Mouse (Mus musculus) heart, adult 2 months (tissue): ENCODE results near the gene Exosc1. TPM values are rescaled to one million over a fixed set of nuclear protein-coding genes. Genes with fewer than 3 reads are reported as not detected.

Source experiments
- DNase-seq, 2 experiments: peaks; one replicate each; pipeline ENCODE4 v3.0.0; 2021
- H3K27ac ChIP-seq: fragments of 200-600 bp; 2 replicates; pipeline ENCODE4 v1.8.1; 2022
- H3K27me3 ChIP-seq: fragments of 200-500 bp; 2 replicates; pipeline ENCODE4 v1.6.1; 2012; ENCODE audit warnings: mild to moderate bottlenecking, low read length, inconsistent platforms, mixed read lengths; ENCODE audit not compliant: control insufficient read depth, insufficient read depth
- H3K36me3 ChIP-seq: fragments of 200-500 bp; 2 replicates; pipeline ENCODE4 v1.6.1; 2012; ENCODE audit warnings: low read length, inconsistent platforms; ENCODE audit not compliant: control insufficient read depth, insufficient read depth
- H3K4me1 ChIP-seq: fragments of 200-500 bp; 2 replicates; pipeline ENCODE4 v1.6.1; 2011; ENCODE audit warnings: low read length; ENCODE audit not compliant: control insufficient read depth, insufficient read depth
- H3K4me3 ChIP-seq: fragments of 200-600 bp; 2 replicates; pipeline ENCODE4 v1.8.1; 2022
- H3K79me2 ChIP-seq: fragments of 200-500 bp; replicated peaks from 2 replicates; pipeline ENCODE4 v1.6.1; 2012; ENCODE audit warnings: mild to moderate bottlenecking, inconsistent platforms, low read length, moderate library complexity, mixed read lengths; ENCODE audit not compliant: control insufficient read depth, insufficient read depth
- H3K9ac ChIP-seq: fragments of 200-500 bp; 2 replicates; pipeline ENCODE4 v1.6.1; 2012; ENCODE audit warnings: low read depth, mild to moderate bottlenecking, control low read depth, inconsistent platforms, low read length, mixed read lengths
- CTCF ChIP-seq: fragments of 200-600 bp; IDR thresholded peaks from 2 replicates; pipeline ENCODE4 v1.8.1; 2022; ENCODE audit warnings: antibody characterized with exemption, mild to moderate bottlenecking, moderate library complexity
- EP300 ChIP-seq: fragments of 200-500 bp; IDR thresholded peaks from 2 replicates; pipeline ENCODE4 v1.6.1; 2011; ENCODE audit warnings: low read depth, low read length, control low read depth; ENCODE audit not compliant: insufficient read depth
- POLR2A ChIP-seq: fragments of 200-500 bp; IDR thresholded peaks from 2 replicates; pipeline ENCODE4 v1.6.1; 2011; ENCODE audit warnings: mild to moderate bottlenecking, low read depth, low read length, control low read depth; ENCODE audit not compliant: insufficient read depth
- WGBS: fragments of 180-500 bp; shearing (Covaris S2); methylation state at CpG from one replicate; pipeline ENCODE4 v1.1.7; 2018; 5-methylcytosine and 5-hydroxymethylcytosine counted together
- intact Hi-C: fragments of 180-260 bp; cut with DNase I; formaldehyde crosslinking; loops from one replicate; pipeline ENCODE4 v1.15.1; 2025
- long read RNA-seq: library from polyadenylated mRNA; stranded (forward); transcript quantifications from one replicate; pipeline ENCODE4 v2.0.0, GENCODE M21; 2021
- polyA plus RNA-seq: library from polyadenylated mRNA; depleted of rRNA; stranded (reverse); fragments of >200 nt; gene quantifications from 2 replicates; pipeline ENCODE4 v1.2.3, GENCODE M21; 2012; rRNA removed
- total RNA-seq, 2 experiments: library from RNA; stranded (reverse); gene quantifications; 2 replicates each; pipeline ENCODE4 v1.2.3; 2021

Gene Exosc1
- total RNA-seq: 10 to 100 TPM; 13.2 to 13.9 TPM
- 9.8 and 9.9 TPM in 2 replicates for polyA plus RNA-seq
- long read RNA-seq, transcript Exosc1-201 (8 exons, 1,018 nt): major isoform, 13 of 17 reads
- long read RNA-seq, partial matches to known transcripts: 1 of 17 reads
- long read RNA-seq, other reads (novel, unspliced or antisense): 3 of 17 reads

DNA sequence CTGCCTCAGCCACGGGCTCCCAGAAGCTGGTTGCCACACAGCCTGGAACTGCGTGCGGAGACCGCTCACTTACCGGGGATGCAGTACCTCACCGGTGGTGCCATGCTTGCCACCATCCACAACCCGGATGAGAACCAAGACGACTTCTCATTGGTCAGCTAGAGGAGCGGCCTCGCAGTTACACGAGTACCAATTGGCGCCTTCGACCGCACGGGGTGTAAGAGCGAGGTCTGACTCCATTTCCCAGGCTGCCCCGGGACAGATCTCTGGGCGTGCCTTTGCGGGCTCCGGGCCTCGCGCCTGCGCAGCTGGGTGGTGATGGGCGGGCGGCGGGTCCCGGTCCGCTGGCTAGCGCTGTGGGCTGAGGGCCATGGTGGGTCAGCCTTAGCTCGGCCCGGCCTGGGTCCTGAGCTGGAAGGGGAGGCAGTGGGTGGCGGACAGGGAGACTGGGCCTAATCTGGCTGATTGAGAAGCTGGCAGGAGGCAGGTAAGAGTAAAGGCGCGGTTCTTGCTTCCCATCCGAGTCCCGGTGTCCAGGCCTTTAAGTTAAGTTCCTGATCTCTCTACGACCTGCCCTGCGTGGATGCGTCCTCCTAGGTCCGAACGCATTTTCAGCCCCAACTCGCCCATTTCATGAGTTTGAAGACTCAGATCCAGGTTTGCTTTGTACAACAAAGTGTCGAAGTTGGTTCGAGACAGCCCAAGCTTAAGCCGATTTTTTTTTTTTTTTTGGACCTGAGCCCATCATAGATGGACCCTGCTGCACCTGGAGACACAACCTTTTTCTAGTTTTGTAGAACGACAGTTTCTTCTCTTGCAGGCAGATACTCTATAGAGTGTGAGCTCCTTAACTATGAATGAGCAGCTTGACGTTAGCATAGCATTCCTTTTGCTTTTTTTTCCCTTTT lies at the start of gene Exosc1, which contains the start of gene Zdhhc16:
TSS of gene Exosc1 (minus strand) at position 245 of the 908 bp plus-strand sequence.
TSS of gene Zdhhc16 (plus strand) at position 302 of the 908 bp plus-strand sequence.
- Histone ChIP-seq H3K27me3 (no peaks in the 10 kb centered on the region), H3K4me1 (peaks cover 3% of the 10 kb centered on the region), H3K79me2 (peaks cover 2% of the 10 kb centered on the region; the same call in 1 of the 2 replicates), H3K9ac (peak within 1 kb of the TSS; percentile 89), H3K27ac (peak within 1 kb of the TSS; percentile 86), H3K36me3 (no peaks in the 10 kb centered on the region), H3K4me3 (peak within 1 kb of the TSS; percentile 73)
- WGBS: under 1% methylated on average over 47 of the region's 47 CpGs
- DNase-seq: peak; percentile 99
- TF ChIP-seq POLR2A: peak; percentile 81
- TF ChIP-seq CTCF: 0 out of 2 replicates have a peak, but pooled peaks have one; percentile 14
- TF ChIP-seq EP300: no peak
- intact Hi-C loops: loop anchor here (1.0 to 10.0 kb wide), 5 partner anchors 21 to 211 kb away; partner anchors contain the start of genes Marveld1, Morn4 and Rrp12

DNA sequence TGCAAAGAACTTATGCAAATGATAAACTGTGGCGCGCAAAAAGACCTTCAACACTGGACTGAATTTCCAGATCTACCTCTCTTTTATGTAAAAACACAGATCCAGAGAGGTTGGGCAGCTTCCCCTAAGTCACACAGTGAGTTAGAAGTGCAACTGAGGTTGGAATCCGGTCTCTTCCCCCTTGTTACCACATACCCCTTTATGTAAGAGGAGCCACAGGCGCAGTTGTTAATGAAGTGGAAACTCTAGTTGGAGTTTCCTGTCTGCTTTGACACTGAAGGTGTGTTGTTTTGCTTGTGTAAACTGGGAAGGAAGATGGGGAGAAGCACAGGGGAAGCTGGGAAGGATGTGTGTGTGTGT lies 49.5 kb upstream of the Exosc1 start:
- Histone ChIP-seq H3K79me2 (peaks cover 4% of the 10 kb centered on the region; the same call in 1 of the 2 replicates), H3K4me1 (peaks cover 2% of the 10 kb centered on the region), H3K9ac (peak overlapping the region; percentile 94), H3K27ac (peak overlapping the region; percentile 88), H3K27me3 (no peaks in the 10 kb centered on the region), H3K4me3 (peak overlapping the region; percentile 77), H3K36me3 (no peaks in the 10 kb centered on the region)
- 8% methylated on average over 4 of the region's 4 CpGs for WGBS
- peak in 1 of 2 experiments; percentile 25 for DNase-seq
- no peak for TF ChIP-seq EP300
- no peak for TF ChIP-seq POLR2A
- no peak for TF ChIP-seq CTCF
- intact Hi-C loops: loop anchor here (2.0 to 5.0 kb wide), 4 partner anchors 14 to 185 kb away; partner anchors contain the start of genes Marveld1 and Morn4

DNA sequence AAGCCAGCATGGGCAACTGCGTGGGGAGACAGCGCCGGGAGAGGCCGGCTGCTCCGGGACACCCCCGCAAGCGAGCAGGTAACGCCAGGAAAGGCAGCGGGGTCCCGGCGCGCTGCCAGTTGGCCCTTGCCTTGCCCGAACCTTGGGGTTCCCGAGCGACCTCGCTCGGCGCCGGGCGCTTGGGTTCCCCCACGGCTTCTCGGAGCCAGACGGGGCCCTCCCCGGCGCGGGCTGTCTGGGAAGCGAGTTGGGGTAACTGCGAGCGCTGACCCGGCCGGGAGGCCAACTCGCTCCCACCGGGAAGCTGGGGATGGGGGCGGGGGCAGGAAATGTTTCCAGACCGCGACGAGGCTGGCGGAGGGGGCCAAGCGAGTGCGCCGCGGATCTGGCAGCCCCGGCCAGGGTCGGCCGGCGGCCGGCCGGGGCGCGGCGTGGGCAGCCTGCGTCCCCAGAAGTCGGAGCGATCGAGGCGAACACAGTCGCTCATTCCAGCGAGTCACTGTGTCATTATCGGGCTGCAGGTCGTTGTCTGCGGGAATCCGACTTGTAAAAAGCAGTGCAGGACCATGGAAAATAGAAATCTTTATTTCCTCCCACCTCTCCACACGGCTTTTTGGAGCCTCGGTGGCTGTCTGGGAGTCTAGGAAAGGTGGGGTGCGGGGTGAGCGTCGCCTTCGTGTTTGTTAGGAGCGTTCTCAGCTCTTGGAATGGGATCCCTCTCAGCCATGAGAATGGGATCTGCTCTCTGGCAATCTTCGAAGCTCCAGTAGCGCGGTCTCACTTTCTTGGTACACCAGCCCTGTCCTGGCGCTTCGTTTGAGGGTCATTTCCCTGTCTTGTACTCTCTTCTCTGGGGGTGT lies 48.9 kb upstream of the Exosc1 start:
- Histone ChIP-seq H3K79me2 (peaks cover 6% of the 10 kb centered on the region), H3K4me3 (peak overlapping the region; percentile 77), H3K27ac (peak overlapping the region; percentile 88), H3K36me3 (no peaks in the 10 kb centered on the region), H3K4me1 (peaks cover 2% of the 10 kb centered on the region), H3K27me3 (no peaks in the 10 kb centered on the region), H3K9ac (peak overlapping the region; percentile 94)
- peak in 1 of 2 experiments; percentile 79 for DNase-seq
- WGBS: under 1% methylated on average over 74 of the region's 74 CpGs
- intact Hi-C loops: loop anchor here (1.0 to 5.0 kb wide), 5 partner anchors 15 to 185 kb away; partner anchors contain the start of genes Marveld1 and Morn4
- TF ChIP-seq CTCF (no peak), POLR2A (no peak), EP300 (no peak)

GRCm38 (mm10) chr19:41981595-41981927 lies 48.3 kb upstream of the Exosc1 start, which contains the start of gene Ubtd1:
Gene Ubtd1 (plus strand): TSS chr19:41981763.
- H3K79me2 ChIP-seq: peaks cover 7% of the 10 kb centered on the region
- H3K9ac ChIP-seq: peak within 1 kb of the TSS; percentile 94
- H3K4me3 ChIP-seq: peak within 1 kb of the TSS; percentile 77
- no peaks in the 10 kb centered on the region for H3K36me3 ChIP-seq
- peaks cover 2% of the 10 kb centered on the region for H3K4me1 ChIP-seq
- H3K27me3 ChIP-seq: no peaks in the 10 kb centered on the region
- under 1% methylated on average over 29 of the region's 33 CpGs for WGBS
- TF ChIP-seq POLR2A (no peak), EP300 (no peak), CTCF (no peak)
- peak within 1 kb of the TSS; percentile 88 for H3K27ac ChIP-seq
- intact Hi-C loops: loop anchor here (1.0 to 5.0 kb wide), 4 partner anchors 45 to 186 kb away; partner anchors contain the start of genes Marveld1 and Morn4
- DNase-seq: no peak

- peak within 1 kb of the TSS; percentile 77 for H3K4me3 ChIP-seq
- under 1% methylated on average over 65 of the region's 68 CpGs for WGBS
- intact Hi-C loops: loop anchor here (1.0 to 5.0 kb wide), 4 partner anchors 45 to 186 kb away; partner anchors contain the start of genes Marveld1 and Morn4
- peak within 1 kb of the TSS; percentile 88 for H3K27ac ChIP-seq
- H3K36me3 ChIP-seq: no peaks in the 10 kb centered on the region
- no peaks in the 10 kb centered on the region for H3K27me3 ChIP-seq
- peaks cover 2% of the 10 kb centered on the region for H3K4me1 ChIP-seq
- peaks cover 8% of the 10 kb centered on the region for H3K79me2 ChIP-seq
- TF ChIP-seq EP300 (0 out of 2 replicates have a peak, but pooled peaks have one; percentile 21), POLR2A (peak; percentile 90), CTCF (peak; percentile 52)
- DNase-seq: peak; percentile 99 to 100
- peak within 1 kb of the TSS; percentile 94 for H3K9ac ChIP-seq
These were observed 47.8 kb upstream of the Exosc1 start, which contains the start of gene Mms19 for GRCm38 (mm10) chr19:41980819-41981594. Gene Mms19 (minus strand): TSS chr19:41981157.
